Mouse (Mus musculus) erythroid progenitor cell, adult 5-6 weeks (primary cell): Measurements from ENCODE around the gene Rgs7. TPM values are rescaled to one million over a fixed set of nuclear protein-coding genes. Genes with fewer than 3 reads are reported as not detected.

Experiments used
- ATAC-seq: replicated peaks from 2 replicates; pipeline ENCODE4 v1.8.0; 2016; ENCODE audit warnings: moderate number of reproducible peaks, mild to moderate bottlenecking, moderate TSS enrichment, inconsistent platforms; ENCODE audit not compliant: poor library complexity, low FRiP score, severe bottlenecking
- total RNA-seq, 2 experiments: library from RNA; stranded (forward) in 1 of 2; stranded (reverse) in 1 of 2; fragments of 150-400 nt in 1 of 2; fragments of 186-747, 209-891 nt in 1 of 2; gene quantifications; 2 replicates each; pipeline versions ENCODE4 v1.2.3 to v1.2.4; 2015 to 2017; ENCODE audit warnings: low replicate concordance in 2 of 2

Gene Rgs7
- not detected in 2 replicates for total RNA-seq (2015; ENCODE audit: low replicate concordance)
- 1.4 TPM in 1 of 2 replicates, not detected in the other for total RNA-seq (2017; ENCODE audit: low replicate concordance)

- ATAC-seq: no peak
Measured at GRCm38 (mm10) chr1:175491861-175492682, at the start of gene Rgs7. Gene Rgs7 (minus strand): TSS chr1:175492500.

GRCm38 (mm10) chr1:175540700-175541099 is 48.4 kb upstream of the Rgs7 start:
- ATAC-seq: no peak

GRCm38 (mm10) chr1:175537321-175537720 is 45.0 kb upstream of the Rgs7 start:
- ATAC-seq: no peak

GRCm38 (mm10) chr1:175529858-175530257 is 37.6 kb upstream of the Rgs7 start:
- no peak for ATAC-seq

DNA sequence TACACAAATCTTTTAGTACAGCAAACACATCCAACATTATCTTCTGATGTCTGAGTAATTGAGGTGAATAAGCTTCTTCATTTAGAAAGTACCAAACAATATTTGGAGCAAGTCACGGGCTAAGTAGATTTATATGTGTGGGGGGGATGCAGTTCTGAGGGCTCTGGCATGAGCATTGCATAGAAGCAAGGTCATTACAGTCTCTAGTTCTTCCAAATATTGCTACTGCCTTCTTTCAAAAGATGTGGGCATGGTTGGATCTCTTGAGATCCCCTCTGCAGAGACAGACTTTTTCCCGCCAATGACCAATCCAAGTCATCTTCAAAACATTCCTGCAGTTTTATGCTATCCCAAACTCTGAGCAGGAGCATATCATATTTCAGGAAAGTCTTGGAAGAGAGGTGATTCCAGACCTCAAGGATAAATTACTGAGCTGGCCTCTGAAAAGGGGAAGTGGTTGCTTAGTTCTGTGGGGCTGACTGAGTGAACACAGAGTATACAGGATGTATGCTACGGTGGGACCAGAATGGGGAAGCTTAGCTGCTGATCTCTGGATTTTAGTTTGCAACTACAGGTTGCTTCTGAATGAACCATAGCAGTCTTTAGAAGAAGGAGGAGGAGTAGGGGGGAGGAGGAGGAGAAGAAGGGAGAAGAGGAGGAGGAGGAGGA is 32.5 kb upstream of the Rgs7 start:
- no peak for ATAC-seq

DNA sequence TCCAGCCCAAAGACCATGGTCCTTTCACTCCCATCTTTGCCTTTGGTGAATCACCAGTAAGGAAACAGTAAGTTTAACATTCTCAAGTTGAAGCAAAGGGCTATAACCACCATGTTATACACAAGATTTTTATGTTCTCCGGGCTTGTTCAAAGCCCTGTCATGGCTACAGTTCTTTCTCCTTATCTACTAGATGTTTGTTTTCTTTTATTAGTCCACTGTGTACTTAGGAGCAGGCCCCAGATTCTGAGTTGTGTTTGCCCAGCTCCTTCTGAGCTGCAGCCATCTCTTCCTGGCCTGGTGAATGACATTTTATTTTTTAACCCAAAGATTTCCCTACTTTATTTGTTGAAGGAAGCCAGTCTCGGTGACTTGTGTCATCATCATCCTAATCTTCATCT is 31.3 kb upstream of the Rgs7 start:
- ATAC-seq: no peak

- no peak for ATAC-seq
Measured at GRCm38 (mm10) chr1:175514543-175514942, 22.2 kb upstream of the Rgs7 start.

GRCm38 (mm10) chr1:175512173-175512572 is 19.9 kb upstream of the Rgs7 start:
- ATAC-seq: no peak

GRCm38 (mm10) chr1:175509989-175510388 is 17.7 kb upstream of the Rgs7 start:
- no peak for ATAC-seq

DNA sequence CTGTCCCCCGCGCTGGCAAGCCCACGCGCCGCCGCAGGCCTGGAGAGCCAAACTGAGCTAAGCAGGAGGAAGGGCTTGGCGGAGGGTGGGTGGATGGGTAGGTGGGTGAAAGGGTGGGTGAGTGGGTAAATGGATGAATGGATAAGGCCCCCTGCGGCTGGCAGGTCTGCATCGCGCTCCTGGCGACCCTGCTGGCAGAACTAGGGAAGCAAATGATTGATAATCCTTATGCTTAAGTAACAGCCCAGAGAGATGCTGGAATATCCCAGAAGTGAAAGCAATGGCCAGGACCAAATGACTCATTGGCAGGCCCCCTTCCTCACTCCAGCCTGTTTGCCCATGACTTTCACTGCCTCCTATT is 363 bp upstream of the Rgs7 start:
- no peak for ATAC-seq

DNA sequence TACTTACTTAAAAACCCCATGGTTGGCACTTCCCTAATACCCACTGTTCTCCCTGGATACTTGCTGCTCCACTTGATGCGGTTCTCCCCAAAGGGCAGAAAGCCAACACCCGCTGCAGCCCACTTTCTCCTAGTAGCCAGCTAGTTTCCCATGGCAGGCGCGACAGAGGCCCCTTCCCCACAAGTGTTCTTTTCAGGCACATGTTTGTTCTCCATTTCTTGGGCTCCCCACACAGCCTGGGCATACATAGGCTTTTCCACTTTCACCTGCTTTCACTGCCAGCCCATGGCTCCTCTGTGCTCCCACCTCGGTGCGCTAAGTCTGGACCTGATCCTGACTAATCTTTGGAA is 814 bp downstream of the Rgs7 start:
- ATAC-seq: no peak

- no peak for ATAC-seq
Measured at GRCm38 (mm10) chr1:175485109-175485508, 7.2 kb downstream of the Rgs7 start.

DNA sequence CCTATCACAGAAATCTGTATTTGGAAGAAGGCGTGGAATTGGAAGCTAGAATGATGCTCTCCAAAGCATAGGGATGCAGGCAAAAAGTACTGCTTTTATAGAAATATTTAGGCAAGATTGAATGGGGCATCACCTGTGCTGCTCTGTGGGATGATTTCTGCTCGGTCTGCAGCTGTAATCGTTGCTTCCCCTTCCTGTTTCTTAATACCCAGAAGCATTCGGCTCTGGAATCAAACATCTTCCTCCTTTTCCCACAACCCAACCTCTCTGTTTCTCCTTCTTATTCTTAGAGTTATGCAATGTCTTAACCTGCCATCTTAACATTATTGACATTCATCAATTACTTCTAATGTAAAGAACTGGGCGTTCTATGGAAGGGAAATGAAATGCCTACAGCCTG is 19.2 kb downstream of the Rgs7 start:
- ATAC-seq: no peak

- no peak for ATAC-seq
Measured at GRCm38 (mm10) chr1:175469087-175469788, 23.1 kb downstream of the Rgs7 start.

DNA sequence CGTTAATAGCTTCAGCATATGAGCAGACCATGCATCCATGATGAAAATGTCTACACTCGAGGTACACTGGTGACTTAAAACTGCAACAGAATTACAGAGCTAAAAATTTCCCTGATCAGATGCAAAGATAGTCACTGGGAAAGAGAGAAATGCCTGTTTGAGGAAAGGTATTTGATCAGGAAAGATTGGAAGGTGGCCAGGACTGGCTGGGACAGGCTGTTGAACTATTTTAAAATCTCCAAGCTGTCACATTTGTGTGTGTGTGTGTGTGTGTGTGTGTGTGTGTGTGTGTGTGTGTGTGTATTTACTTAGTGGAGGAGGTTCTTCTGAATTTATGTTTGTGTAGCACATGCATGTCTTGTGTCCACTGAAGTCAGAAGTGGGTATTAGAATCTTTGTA is 27.7 kb downstream of the Rgs7 start:
- no peak for ATAC-seq

- ATAC-seq: no peak
Measured at GRCm38 (mm10) chr1:175462351-175462750, 29.9 kb downstream of the Rgs7 start.

GRCm38 (mm10) chr1:175454041-175454636 is 38.2 kb downstream of the Rgs7 start:
- no peak for ATAC-seq

- no peak for ATAC-seq
Measured at GRCm38 (mm10) chr1:175448017-175448416, 44.3 kb downstream of the Rgs7 start.

GRCm38 (mm10) chr1:175442939-175443338 is 49.4 kb downstream of the Rgs7 start:
- ATAC-seq: no peak

DNA sequence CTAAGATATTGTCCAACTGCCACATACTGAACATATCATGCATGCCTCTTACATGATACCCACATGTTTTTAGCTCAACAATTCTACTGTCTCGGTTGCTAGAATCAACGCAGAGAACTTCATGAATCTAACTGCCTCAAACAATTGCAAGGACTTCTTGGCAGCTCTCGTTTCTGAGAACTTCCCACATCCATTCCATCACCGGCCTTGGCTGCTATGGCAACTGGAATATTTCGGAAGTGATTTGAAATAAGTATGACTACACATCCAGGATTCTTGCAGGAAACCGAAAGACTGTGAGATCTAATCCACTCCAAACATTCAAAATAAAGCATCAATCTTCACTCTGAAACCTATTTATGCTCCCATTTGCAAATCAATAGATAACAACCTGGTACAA is 50.3 kb downstream of the Rgs7 start:
- ATAC-seq: no peak
